Mouse (Mus musculus) T-helper 17 cell (primary cell): ENCODE data around the gene Lgi4.

Experiments
- in situ Hi-C, 2 experiments: fragments of 300-600 bp; cut with MboI, MseI; formaldehyde crosslinking; loops; 1 replicate in 1 of 2; 2 replicates in 1 of 2; pipeline ENCODE4 v1.15.1; 2025; ENCODE audit warnings: high pct_unique_total_duplicates in 2 of 2

The Lgi4 gene

DNA sequence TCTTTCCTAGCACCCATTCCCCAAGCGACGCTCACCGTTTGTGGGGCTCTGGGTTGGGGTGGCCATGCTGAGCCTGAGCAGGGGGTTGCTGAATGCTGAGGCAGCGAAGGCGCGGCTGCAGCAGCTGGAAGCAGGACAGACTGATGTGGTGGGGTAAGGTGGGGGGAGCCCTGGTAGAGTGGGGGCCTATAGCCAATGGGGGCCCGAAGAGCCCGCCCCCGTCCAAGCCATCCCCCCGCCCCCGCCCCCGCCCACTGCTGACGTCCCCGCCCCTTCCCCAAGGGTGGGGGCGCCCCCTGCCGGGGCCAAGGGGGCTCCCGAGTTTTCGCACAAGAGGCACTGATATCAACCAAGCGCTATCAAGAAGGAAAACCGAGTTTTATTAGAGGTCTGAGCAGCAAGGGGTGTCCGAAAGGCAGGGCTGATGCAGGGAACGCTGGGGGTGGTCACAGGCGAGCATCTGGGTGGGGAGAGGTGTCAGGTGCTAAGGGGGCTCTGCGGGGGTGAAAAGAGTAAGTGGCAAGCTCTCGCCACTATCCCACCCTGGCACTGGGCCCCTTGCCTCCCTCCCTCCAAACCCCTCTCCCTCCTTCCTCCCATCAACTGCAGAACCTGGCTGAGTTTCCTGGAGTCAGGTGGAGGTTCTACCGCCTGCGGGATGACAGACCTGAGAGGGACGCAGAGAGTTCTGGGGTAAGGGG, 7.7 kb upstream of the Lgi4 start, which contains the start of gene Fxyd7:
TSS of gene Fxyd7 (minus strand) at position 147 of the 701 bp plus-strand sequence.
- in situ Hi-C loops: no loop called here

DNA sequence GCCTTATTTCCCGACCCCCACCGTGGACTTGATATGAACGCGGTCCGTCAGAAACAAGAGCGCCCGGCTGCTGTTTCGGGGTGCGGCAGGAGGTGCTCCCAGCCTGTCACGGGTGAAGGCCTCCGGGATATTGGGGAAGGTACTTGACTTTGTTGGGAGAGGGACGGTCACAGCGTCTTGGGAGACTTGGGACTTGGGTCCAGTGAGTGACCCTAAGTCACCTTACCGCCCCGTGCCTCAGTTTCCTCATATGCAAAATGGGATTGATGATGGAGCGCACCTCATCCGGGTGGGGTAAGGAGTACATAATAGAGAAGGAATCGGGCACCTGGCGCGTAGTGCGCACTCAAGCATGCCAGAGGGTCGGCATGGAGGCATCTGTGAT, 6.9 kb upstream of the Lgi4 start:
- in situ Hi-C loops: no loop called here

DNA sequence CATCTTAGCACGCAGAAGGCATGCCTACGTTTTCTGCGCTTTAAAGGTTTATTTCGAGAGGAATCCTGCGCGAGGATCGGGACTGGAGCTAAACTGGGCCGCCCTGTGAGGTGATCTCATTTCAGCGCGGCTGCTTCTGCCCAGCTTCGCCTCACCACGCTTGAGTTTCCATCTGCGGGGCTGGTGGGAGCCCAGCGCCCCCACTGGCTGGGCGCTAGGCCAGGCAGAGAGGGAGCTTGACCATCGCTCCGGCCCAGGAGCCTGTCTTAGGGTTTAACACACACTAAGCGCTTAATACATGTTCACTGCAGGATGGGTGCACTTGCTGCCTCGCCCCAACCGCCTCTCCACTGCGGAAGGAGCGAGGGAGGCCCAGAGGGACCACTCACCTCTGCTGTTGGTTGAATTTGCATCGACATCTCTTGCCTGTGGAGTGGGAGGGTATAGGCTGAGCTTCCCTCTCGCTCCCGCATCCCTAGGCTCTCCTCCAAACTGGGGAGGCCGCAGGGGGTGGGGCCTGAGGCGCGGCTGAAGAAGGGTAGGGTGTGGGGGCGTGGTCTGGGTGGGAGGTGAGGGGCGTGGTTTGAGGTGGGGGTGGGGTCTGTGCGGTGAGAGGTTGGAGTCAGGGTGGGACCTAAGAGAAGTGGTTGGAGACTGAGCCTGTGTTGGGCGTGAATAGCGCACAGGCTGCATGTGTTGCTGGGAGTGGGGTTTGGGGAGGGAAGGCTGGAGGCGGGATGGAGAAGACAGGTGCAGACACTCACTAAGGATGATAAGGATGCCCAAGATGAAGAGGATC, 6.3 kb upstream of the Lgi4 start:
- in situ Hi-C loops: no loop called here

DNA sequence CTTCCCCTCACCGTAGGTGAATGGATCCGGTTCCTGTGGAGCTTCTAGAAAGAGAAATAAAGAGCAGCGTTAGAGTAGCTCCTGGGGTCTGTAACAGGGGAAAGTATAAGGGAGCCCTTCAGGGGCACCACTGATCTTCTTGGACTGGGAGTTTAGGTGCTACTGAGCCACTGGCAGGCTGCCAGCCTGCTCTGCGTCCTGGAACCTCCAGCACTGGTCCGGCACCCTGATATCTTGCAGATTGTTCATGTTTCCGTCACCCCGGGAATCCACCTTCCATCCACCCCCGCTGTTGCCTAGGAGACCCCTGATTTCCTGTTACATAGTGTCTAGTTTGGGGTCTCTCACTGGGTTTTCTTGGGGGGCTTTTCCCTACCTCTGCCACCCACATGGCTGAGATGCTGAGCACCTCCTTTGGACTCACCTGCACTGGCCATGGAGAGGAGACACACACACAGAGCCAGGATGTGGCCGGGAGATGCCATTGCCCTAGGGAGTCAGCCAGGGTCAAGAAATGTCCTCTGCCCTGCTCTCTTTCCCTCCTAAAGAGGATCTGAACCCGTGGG, 5.2 kb upstream of the Lgi4 start:
- in situ Hi-C loops: no loop called here

DNA sequence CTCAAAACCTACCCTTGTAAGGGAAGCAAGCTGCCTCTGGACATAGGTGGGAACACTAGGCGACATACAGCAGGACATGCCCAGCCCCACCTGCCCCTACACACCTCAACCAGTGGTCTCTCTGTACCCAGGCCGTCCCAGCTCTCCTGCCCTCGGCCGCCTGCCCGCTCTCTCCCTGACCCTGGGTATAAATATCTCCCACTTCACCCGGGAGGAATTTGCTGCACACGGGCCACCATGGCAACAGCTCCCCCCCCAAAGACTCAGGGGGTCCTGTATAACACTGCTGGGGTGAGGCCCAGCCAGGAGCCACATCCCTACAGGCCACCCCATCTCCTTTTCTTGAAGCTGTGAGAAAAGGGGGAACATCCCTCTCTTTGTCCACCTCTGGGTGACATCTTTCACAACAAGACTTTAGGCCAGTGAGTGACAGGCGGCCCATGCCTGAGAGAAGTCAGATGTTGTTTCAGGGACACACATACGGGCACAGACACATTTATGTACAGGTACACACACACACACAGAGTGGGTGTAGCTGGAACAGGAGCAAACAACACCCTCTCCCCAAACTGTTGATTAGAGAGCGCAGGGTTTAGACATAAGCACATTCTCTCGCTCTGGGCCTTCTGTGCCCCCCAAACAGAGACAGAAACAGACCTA, 4.4 kb upstream of the Lgi4 start:
- in situ Hi-C loops: no loop called here

DNA sequence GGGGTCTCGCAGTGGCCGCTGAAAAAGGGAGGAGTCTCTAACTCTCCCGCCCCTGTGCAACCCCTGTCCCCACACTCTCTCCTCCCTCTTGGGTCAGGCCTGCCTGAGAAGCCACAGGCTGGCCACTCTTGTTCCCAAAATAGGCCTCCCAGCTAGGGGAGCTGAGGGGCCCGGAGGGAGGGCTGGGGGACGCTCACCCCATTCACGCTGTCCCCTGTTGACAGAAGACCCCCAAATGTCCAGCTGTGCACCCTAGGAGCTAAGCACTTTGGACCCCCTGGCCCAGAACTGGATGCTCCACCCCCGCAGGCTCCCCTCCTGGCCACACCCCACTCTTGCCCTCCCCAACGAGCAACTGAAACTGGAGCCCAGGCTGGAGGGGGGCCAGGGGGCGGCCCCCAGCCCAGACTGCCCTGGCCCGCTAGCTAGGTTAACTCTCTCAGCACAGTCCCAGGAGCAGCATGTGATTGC, 3.8 kb upstream of the Lgi4 start:
- in situ Hi-C loops: no loop called here

DNA sequence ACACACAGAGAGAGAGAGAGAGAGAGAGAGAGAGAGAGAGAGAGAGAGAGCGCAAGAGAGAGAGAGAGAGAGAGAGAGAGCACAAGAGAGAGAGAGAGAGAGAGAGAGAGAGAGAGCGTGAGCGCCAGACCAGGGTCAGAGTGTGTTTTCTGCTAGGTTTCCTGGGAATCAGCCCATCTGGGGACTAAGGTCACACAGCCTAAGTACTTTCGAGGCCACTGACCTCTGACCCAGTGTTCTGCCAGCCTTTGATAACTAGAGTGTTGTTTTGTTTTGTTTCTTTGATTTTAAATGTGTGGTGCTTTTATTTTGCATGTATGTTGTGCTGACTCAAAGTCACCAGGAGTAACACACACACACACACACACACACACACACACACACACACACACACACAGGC, 3.3 kb upstream of the Lgi4 start:
- in situ Hi-C loops: no loop called here

DNA sequence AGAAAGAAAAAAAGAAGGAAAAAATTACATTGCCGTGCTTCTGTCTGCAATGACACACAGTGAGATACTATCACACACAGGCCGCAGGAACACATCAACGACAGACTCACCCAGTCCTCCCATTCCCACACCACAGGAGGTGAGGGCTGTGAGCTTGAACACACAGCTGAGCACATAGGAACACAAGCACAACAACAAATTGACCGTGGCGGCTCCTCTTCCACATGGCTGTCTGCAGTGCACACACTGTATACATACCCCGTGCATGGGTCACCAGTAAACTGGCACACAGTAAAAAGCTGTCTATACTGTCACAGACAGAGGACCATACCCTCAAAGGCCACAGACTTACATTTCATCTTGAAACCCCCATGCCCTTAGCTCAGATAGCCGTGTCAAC, 2.7 kb upstream of the Lgi4 start:
- in situ Hi-C loops: no loop called here

DNA sequence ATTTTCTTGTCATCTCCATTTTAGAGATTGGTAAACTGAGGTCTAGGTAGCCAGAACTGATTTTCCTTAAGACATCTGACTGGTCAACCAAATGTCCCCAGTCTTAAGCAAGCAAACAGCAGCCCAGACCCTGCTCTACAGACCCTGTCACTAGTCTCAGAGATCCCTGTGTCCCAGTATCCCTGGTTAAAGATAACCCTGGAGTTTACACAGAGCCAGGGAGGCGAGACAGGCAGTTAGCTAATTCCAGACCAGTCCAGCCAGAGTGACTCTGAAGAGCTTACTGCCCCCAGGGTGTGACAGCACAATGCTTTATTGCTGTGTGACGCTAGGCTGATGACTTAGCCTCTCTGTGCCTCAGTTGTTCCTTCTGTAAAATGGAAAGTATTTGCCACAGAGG, 2.1 kb upstream of the Lgi4 start, which contains the start of gene Fxyd1:
TSS of gene Fxyd1 (minus strand) at position 129 of the 400 bp plus-strand sequence.
- in situ Hi-C loops: no loop called here

DNA sequence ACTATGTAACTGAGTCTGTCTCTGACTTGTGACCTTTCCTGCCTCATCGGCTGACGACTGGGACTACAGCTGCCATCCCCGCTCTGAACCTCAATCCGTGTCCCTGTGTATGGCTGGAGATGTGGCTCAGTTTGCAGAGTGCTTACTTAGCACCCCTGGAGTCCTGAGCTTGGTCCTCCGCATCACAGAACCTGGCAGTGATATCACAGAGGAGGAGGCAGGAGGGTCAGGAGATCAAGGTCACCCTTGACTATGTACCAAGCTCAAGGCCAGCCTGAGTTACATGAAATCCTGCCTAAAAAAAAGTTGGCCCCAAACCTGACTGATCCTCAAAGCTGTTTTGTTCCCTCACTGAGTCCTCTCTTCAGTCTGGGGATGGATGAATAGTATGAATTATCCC, 1.4 kb upstream of the Lgi4 start:
- in situ Hi-C loops: no loop called here

DNA sequence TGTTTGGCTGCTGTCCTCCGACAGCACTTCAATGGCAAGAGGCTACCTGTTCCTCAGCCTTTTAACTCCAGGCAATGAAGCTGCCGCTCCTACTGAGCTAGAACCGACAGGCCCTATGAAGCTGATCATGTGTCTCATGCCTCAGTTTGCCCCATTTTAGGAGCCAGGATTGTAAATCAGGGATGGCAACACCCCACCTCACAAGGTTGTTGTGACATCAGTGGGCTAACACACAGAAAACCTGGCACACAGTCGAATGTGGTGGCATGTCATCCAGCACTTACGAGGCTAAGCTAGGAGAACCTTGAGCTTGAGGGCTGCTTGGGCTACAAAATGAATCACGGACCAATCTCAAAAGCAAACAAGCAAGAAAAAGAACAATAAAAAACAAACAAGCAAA, 931 bp upstream of the Lgi4 start:
- in situ Hi-C loops: no loop called here

DNA sequence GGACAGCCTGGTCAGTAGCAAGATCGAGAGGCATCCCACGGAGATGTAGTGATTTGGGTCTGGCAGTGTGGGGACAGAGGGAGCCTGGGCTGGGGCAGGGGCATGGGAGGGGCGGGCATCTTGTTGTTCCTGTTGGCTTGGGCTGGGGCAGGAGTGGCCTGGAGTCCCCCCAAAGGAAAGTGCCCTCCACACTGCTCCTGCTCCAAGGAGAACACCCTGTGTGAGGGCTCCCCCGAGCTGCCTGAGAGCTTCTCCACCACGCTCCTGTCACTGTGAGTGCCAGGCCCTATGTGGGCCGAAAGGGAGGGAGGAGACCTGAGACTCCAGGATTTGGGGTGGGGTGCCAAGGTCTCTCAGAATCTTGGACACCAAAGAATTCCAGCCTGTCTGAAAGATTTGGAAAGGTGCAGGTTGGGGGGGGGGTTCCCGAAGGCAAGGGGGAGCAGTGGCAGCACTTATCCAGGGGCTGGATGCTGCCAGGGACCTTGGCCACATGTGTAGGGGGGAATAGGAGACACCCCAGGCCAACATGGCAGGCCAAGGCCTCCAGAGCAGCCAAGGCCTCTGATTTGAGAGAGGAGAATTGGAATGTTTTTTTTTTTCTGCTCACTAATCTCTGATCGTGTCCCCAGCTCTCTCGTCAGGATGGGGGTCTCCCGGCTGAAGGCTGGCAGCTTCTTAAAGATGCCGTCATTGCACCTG, 928 bp downstream of the Lgi4 start:
- in situ Hi-C loops: loop anchor here in 1 of 2 experiments (5.0 kb wide), 1 partner anchor 37 kb away; no protein-coding TSS in a partner anchor

DNA sequence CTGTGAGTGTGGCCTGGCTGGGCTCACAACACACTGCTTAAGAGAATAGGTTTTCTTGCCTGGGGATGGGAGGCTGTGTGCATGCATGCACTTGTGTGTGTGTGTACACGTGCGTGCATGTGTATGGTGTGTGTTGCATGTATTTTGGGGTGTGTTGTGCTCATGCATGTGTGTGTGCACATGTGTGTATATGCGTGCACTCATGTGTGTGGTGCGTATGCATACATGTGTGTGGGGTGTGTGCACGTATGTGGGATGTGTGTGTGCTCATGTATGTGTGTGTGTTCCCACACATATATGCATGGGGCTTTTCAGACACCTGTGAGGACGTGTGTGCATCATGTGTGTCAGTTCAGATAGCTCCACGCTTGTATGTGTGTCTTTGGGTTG, 1.5 kb downstream of the Lgi4 start:
- in situ Hi-C loops: loop anchor here in 1 of 2 experiments (5.0 kb wide), 1 partner anchor 37 kb away; no protein-coding TSS in a partner anchor

DNA sequence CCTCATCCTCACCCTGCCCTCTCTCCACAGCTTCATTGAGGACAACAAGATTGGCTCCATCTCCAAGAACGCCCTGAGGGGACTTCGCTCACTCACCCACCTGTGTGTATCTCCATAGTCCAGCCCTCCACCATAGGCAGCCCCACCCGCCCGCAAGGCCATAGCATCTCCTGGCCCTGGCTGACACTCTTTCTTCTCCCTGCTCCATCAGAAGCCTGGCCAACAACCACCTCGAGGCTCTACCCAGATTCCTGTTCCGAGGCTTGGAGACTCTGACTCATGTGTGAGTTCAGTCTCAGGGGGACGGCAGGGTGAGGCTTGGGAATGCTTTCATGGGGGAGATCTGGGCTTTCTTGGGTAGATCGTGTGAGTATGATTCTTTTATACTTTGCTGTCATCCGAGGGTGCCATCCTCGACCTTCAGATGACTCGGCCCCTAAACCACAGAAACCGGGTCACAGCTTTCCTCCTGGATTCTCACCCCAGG, 4.0 kb downstream of the Lgi4 start:
- in situ Hi-C loops: loop anchor here in 1 of 2 experiments (5.0 kb wide), 1 partner anchor 34 kb away; no protein-coding TSS in a partner anchor

DNA sequence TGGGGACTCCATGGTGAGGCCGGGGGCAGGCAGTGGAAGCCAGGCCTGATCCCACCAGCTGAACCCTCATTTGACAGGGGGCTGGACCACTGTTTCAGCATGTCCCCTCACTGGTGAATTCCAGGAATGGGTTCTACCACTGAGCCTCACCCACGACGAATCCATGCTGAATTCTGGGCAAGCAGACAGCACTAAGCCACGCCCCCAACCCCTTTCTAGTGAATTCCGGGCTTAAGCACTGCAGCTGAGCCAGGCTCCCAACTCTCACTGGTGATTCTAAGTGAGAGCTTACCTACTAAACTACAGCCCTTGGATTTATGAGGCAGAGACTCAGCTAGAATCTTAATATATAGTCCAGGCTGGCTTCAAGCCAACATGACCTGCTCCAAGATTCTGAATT, 8.7 kb downstream of the Lgi4 start:
- in situ Hi-C loops: no loop called here

DNA sequence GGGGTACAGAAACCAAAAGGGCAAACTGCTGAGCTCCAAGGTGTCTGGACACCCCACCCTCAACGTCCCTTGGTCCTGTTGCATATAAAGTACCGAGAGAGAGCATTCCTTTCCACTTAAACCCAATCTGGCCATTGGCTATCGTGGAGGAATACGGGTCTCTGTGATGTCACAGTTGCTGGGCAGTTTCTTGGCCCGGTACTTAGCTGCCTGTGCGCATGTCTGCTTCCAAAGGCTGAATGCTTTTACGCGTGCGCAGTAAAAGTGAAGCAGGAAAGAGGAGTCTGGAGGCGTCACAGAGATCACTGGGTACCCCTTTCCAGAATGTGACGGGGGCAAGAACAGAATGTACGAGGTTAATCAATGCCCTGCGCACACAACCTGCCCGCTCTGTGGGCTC, 10.3 kb downstream of the Lgi4 start:
- in situ Hi-C loops: no loop called here

DNA sequence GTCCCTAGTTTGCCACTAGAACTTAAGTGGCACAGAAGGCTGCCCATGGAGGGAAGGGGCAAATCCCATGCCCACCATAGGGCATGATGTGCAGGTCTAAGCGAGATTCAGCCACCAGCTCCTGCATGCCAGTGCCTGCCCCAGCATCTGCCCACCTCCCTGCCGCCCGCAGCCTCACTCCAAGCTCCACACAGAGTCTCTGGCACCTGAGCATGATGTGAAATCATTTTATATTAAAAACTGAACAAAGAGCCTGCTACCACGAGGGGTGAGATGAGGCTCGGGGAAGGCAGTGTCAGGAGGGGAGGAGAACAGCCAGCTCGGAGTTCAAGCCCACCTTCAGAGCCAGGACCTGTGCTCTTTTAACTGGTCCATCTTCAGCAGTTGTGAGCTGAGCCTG, 11.2 kb downstream of the Lgi4 start:
- in situ Hi-C loops: no loop called here

DNA sequence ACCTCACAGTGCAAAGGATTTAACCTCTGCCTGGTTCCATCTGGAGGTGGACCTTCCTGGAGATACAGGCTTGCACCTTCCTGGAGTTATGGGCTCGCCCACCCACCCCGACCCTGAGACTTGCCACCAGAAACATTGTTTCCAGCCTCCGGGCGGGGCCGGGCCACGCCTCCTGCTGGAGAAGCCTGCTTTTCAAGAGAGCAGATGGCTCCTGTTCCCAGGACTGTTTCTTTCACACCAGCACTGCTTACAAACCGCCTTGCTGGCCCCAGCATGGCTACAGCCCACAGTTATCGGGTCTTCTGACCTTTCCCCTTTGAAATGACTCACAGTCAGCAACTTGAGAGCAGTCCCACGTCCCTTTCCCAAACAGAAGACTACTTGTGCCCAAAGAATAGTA, 13.2 kb downstream of the Lgi4 start:
- in situ Hi-C loops: no loop called here

DNA sequence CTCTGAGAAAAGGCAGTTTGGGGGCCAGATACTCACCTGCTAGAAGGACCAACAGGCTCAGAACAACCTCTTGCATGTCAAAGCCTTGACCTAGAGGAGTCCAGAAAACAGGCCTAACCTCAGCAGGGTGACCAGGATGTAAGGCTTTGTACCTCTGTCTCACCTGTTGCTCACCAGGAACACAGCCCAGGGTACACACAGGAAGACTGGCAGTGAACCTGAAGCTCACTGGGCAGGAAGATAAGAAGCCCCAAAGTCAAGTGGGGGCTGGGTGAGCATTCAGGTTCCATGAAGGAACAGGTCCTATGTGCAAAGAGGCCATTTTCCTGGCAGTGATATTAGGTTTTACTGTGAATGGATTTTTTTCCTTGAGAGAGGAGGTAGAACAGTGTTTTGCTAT, 14.4 kb downstream of the Lgi4 start:
- in situ Hi-C loops: no loop called here

DNA sequence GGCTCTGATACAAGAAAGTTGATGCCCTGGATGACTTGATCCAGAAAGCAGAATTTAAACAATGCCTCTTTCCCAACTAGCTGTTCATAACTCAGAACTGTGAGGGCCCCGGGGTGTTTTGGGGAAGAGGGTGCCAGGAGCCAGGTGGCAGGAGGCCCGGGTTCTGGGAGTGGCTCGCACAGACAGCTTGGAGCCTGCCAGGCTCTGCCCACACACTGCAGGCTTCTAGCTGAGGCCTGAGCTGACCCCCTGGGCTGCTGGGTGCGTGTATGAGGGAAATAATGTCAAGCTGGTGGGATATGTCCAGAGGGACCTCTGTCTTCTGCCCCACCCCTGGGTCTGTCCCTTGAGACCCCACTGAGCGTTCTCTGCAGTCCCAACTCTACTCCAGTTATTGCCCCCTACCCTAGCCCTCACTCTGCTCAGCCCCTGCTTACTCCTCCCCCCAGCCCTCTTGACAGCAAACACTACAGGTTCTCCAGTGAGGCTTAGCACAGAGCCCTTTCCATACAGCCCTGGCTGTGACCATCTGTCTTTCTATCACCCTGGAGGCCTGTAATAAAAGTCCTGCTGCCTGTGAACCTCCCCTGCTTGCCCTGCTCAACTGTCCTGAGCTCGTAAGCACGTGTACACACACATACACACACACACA, 15.0 kb downstream of the Lgi4 start:
- in situ Hi-C loops: no loop called here

DNA sequence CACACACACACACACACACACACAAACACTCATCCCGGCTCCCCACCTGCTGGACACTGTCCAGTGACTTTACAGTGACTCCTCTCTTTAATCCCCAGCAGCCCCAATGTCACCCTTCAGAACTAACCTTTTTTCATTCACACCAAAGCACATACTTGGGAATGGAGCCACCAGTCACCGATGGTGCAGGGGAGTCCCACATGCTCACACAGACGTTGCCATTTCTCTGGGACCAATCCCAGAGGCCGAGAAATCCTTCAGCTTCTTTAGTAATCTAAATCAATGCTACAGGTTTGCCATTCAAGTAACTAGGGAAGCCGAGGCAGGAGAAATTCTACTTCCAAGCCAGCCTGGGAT, 15.5 kb downstream of the Lgi4 start:
- in situ Hi-C loops: no loop called here
